Mouse (Mus musculus) small intestine, adult 2 months (tissue): ENCODE measurements around the gene Kif26a.

Experiments
- CTCF ChIP-seq: fragments of 200-500 bp; IDR thresholded peaks from 2 replicates; pipeline ENCODE4 v1.5.1; 2012; ENCODE audit warnings: low read depth, mild to moderate bottlenecking, control low read depth, inconsistent platforms, low read length, moderate library complexity, mixed read lengths; ENCODE audit not compliant: insufficient replicate concordance, insufficient read length; ENCODE audit errors: extremely low read depth
- POLR2A ChIP-seq: fragments of 200-500 bp; IDR thresholded peaks from 2 replicates; pipeline ENCODE4 v1.6.1; 2012; ENCODE audit warnings: low read depth, mild to moderate bottlenecking, control low read depth, inconsistent platforms, low read length, moderate library complexity

GRCm38 (mm10) chr12:112169240-112169639 lies 23.2 kb downstream of the Kif26a start:
- TF ChIP-seq CTCF (no peak), POLR2A (no peak)
